Mouse (Mus musculus) embryonic fibroblast, embryonic 13.5 days (primary cell): ENCODE data around the gene Shcbp1l. TPM values are rescaled to one million over a fixed set of nuclear protein-coding genes. Genes with fewer than 3 reads are reported as not detected.

Experiments
- H3K27ac ChIP-seq: 2 replicates; pipeline ENCODE4 v1.5.1; 2012; ENCODE audit warnings: low read length, control low read depth, inconsistent platforms; ENCODE audit not compliant: insufficient read depth
- H3K4me1 ChIP-seq: 2 replicates; pipeline ENCODE4 v1.6.1; 2011; ENCODE audit warnings: low read length; ENCODE audit not compliant: control insufficient read depth, insufficient read depth
- H3K4me3 ChIP-seq: 2 replicates; pipeline ENCODE4 v1.5.1; 2011; ENCODE audit warnings: mild to moderate bottlenecking, control low read depth, low read length; ENCODE audit not compliant: insufficient read depth
- CTCF ChIP-seq: IDR thresholded peaks from 2 replicates; pipeline ENCODE4 v1.5.1; 2011; ENCODE audit warnings: mild to moderate bottlenecking, control low read depth, low read length, moderate library complexity, borderline replicate concordance; ENCODE audit not compliant: insufficient read depth
- POLR2A ChIP-seq: IDR thresholded peaks from 2 replicates; pipeline ENCODE4 v1.6.1; 2011; ENCODE audit warnings: low read depth, mild to moderate bottlenecking, control low read depth, low read length, moderate library complexity
- polyA plus RNA-seq: library from polyadenylated mRNA; stranded (reverse); fragments of >200 nt; gene quantifications from 2 replicates; pipeline ENCODE4 v1.2.4, GENCODE M21; 2011; ENCODE audit warnings: low read depth; ENCODE audit not compliant: missing spikeins, insufficient read length

The Shcbp1l gene
- polyA plus RNA-seq, 1 experiment: not detected

GRCm38 (mm10) chr1:153432329-153432728 is 7.4 kb downstream of the Shcbp1l start:
- TF ChIP-seq CTCF (no peak), POLR2A (no peak)
- Histone ChIP-seq H3K4me3 (no peak overlapping the region), H3K27ac (no peak overlapping the region), H3K4me1 (no peaks in the 10 kb centered on the region)

GRCm38 (mm10) chr1:153433851-153434589 is 9.1 kb downstream of the Shcbp1l start:
- Histone ChIP-seq H3K4me3 (no peak overlapping the region), H3K4me1 (no peaks in the 10 kb centered on the region), H3K27ac (no peak overlapping the region)
- TF ChIP-seq CTCF (no peak), POLR2A (no peak)

GRCm38 (mm10) chr1:153437536-153437935 is 12.6 kb downstream of the Shcbp1l start:
- H3K27ac ChIP-seq: no peak overlapping the region
- TF ChIP-seq POLR2A (no peak), CTCF (no peak)
- H3K4me3 ChIP-seq: no peak overlapping the region
- H3K4me1 ChIP-seq: no peaks in the 10 kb centered on the region

- TF ChIP-seq CTCF: no peak
- no peak for TF ChIP-seq POLR2A
- no peaks in the 10 kb centered on the region for H3K4me1 ChIP-seq
- H3K27ac ChIP-seq: no peak overlapping the region
- H3K4me3 ChIP-seq: no peak overlapping the region
Observed at GRCm38 (mm10) chr1:153440752-153441151, 15.8 kb downstream of the Shcbp1l start.

GRCm38 (mm10) chr1:153441656-153442055 is 16.7 kb downstream of the Shcbp1l start:
- H3K4me1 ChIP-seq: no peaks in the 10 kb centered on the region
- TF ChIP-seq CTCF: no peak
- no peak for TF ChIP-seq POLR2A
- no peak overlapping the region for H3K4me3 ChIP-seq
- no peak overlapping the region for H3K27ac ChIP-seq

- no peak overlapping the region for H3K4me3 ChIP-seq
- H3K4me1 ChIP-seq: no peaks in the 10 kb centered on the region
- H3K27ac ChIP-seq: no peak overlapping the region
- TF ChIP-seq POLR2A (no peak), CTCF (no peak)
Observed at GRCm38 (mm10) chr1:153443019-153443418, 18.1 kb downstream of the Shcbp1l start.

- no peak for TF ChIP-seq POLR2A
- no peak for TF ChIP-seq CTCF
- Histone ChIP-seq H3K4me1 (no peaks in the 10 kb centered on the region), H3K27ac (no peak overlapping the region), H3K4me3 (no peak overlapping the region)
Observed at GRCm38 (mm10) chr1:153443632-153444031, 18.7 kb downstream of the Shcbp1l start.

- no peak overlapping the region for H3K4me3 ChIP-seq
- TF ChIP-seq POLR2A (no peak), CTCF (no peak)
- no peak overlapping the region for H3K27ac ChIP-seq
- no peaks in the 10 kb centered on the region for H3K4me1 ChIP-seq
Observed at GRCm38 (mm10) chr1:153446120-153446831, 21.3 kb downstream of the Shcbp1l start.

GRCm38 (mm10) chr1:153451237-153452154 is 26.5 kb downstream of the Shcbp1l start:
- TF ChIP-seq CTCF (peak; percentile 56; the same call in 1 of the 2 replicates), POLR2A (no peak)
- Histone ChIP-seq H3K27ac (no peak overlapping the region), H3K4me3 (no peak overlapping the region), H3K4me1 (no peaks in the 10 kb centered on the region)

- no peak for TF ChIP-seq POLR2A
- Histone ChIP-seq H3K4me1 (no peaks in the 10 kb centered on the region), H3K27ac (no peak overlapping the region), H3K4me3 (no peak overlapping the region)
Observed at GRCm38 (mm10) chr1:153453146-153453642, 28.2 kb downstream of the Shcbp1l start.
